Mouse (Mus musculus) midbrain, embryonic 15.5 days (tissue): ENCODE data around the gene Bpnt1. TPM values are rescaled to one million over a fixed set of nuclear protein-coding genes. Genes with fewer than 3 reads are reported as not detected.
"Not testable (repeated sequence)": the region's sequence is repeated elsewhere in the genome, so short reads cannot be mapped to it uniquely, and the experiment has no call there.

Source experiments
- ATAC-seq: fragments of 200-750 bp; cut with Nextera tagmentation; replicated peaks from 2 replicates; pipeline ENCODE4 v1.8.0; 2017; ENCODE audit warnings: moderate TSS enrichment
- H3K27ac ChIP-seq: fragments of 300-500 bp; sonication (generic); 2 replicates; pipeline ENCODE4 v1.5.1; 2015; ENCODE audit warnings: mild to moderate bottlenecking, inconsistent platforms
- H3K27me3 ChIP-seq: fragments of 300-500 bp; sonication (generic); replicated peaks from 2 replicates; pipeline ENCODE4 v1.6.1; 2015; ENCODE audit warnings: inconsistent platforms
- H3K36me3 ChIP-seq: fragments of 300-500 bp; sonication (generic); replicated peaks from 2 replicates; pipeline ENCODE4 v1.6.1; 2015; ENCODE audit warnings: inconsistent platforms
- H3K4me1 ChIP-seq: fragments of 300-500 bp; sonication (generic); 2 replicates; pipeline ENCODE4 v1.6.1; 2015; ENCODE audit warnings: inconsistent platforms
- H3K4me2 ChIP-seq: fragments of 300-500 bp; sonication (generic); 2 replicates; pipeline ENCODE4 v1.6.1; 2015; ENCODE audit warnings: inconsistent platforms, mild to moderate bottlenecking, moderate library complexity
- H3K4me3 ChIP-seq: fragments of 300-500 bp; sonication (generic); 2 replicates; pipeline ENCODE4 v1.5.1; 2015; ENCODE audit warnings: mild to moderate bottlenecking, inconsistent platforms
- H3K9ac ChIP-seq: fragments of 300-500 bp; sonication (generic); 2 replicates; pipeline ENCODE4 v1.6.1; 2015; ENCODE audit warnings: mild to moderate bottlenecking, inconsistent platforms
- H3K9me3 ChIP-seq: fragments of 300-500 bp; sonication (generic); 2 replicates; pipeline ENCODE4 v1.6.1; 2016; ENCODE audit warnings: inconsistent platforms
- WGBS: fragments of 180-500 bp; shearing (Covaris S2); methylation state at CpG from one replicate; pipeline ENCODE4 v1.1.7; 2015; ENCODE audit warnings: mixed read lengths; 5-methylcytosine and 5-hydroxymethylcytosine counted together
- polyA plus RNA-seq: library from polyadenylated mRNA; unstranded; fragments of >200 nt; fragmentation: Nextera tagmentation; extraction: Ambion mirVana; gene quantifications from 2 replicates; pipeline ENCODE4 v1.2.1, GENCODE M21; 2015

Bpnt1 gene
- polyA plus RNA-seq, 1 experiment from 2014 or later = 48.0 TPM

DNA sequence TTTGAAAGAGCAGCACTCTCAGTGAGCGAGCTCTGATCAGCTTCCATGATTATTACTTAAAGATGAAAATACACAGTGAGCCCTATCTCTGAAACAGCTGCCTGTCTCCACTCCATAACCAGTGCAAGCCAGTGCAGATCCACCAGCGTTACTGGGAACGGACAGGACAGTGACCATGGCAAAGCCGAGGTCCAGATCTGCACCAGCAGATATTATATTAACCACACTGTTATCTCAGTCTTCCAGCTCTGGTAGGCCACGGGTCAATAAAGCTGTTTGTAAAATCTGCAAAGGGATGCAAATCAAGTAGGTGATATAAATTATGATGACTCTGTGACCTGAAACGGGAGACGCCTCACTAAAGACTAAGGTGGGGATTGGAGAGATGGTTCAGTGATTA is 24.3 kb upstream of the Bpnt1 start:
- Histone ChIP-seq H3K4me2 (no peak overlapping the region), H3K4me3 (no peak overlapping the region), H3K9ac (no peak overlapping the region), H3K4me1 (no peaks in the 10 kb centered on the region), H3K27ac (no peak overlapping the region), H3K36me3 (peaks cover 17% of the 10 kb centered on the region), H3K27me3 (no peaks in the 10 kb centered on the region), H3K9me3 (no peaks in the 10 kb centered on the region)
- 94% methylated on average over 7 of the region's 7 CpGs for WGBS
- no peak for ATAC-seq

DNA sequence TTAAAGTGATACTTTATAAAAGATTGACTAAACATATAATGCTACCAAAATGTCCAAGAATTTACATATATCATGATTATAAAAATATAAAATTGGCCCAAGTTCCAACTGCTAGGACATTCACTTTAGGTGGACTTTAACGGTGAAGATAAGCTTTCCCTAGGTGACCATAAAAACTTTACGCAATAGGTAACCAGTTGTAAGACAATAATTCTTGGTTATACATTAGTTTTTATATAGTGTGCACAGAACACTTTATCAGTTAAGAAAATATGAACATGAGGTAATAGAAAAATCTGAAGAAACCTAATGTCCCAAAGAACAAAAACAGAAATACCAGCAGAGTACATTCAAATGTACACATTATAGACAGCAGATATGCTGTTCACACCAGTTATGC is 23.6 kb upstream of the Bpnt1 start:
- H3K9ac ChIP-seq = no peak overlapping the region
- whole genome bisulfite sequencing = 96% methylated on average over 2 of the region's 2 CpGs
- no peaks in the 10 kb centered on the region for H3K9me3 ChIP-seq
- no peaks in the 10 kb centered on the region for H3K4me1 ChIP-seq
- ATAC-seq = no peak
- no peak overlapping the region for H3K4me3 ChIP-seq
- no peak overlapping the region for H3K27ac ChIP-seq
- H3K4me2 ChIP-seq = no peak overlapping the region
- peaks cover 19% of the 10 kb centered on the region for H3K36me3 ChIP-seq
- H3K27me3 ChIP-seq = no peaks in the 10 kb centered on the region

- ATAC-seq = no peak
- Histone ChIP-seq H3K9me3 (no peaks in the 10 kb centered on the region), H3K36me3 (peaks cover 19% of the 10 kb centered on the region), H3K27ac (no peak overlapping the region), H3K27me3 (no peaks in the 10 kb centered on the region), H3K4me1 (no peaks in the 10 kb centered on the region), H3K9ac (no peak overlapping the region), H3K4me2 (no peak overlapping the region), H3K4me3 (no peak overlapping the region)
- WGBS = 70% methylated on average over 4 of the region's 4 CpGs
These were observed 23.0 kb upstream of the Bpnt1 start for GRCm38 (mm10) chr1:185308908-185309307.

- Histone ChIP-seq H3K36me3 (peaks cover 16% of the 10 kb centered on the region), H3K27me3 (no peaks in the 10 kb centered on the region), H3K9me3 (no peaks in the 10 kb centered on the region), H3K27ac (no peak overlapping the region), H3K9ac (no peak overlapping the region), H3K4me3 (no peak overlapping the region), H3K4me1 (no peaks in the 10 kb centered on the region), H3K4me2 (no peak overlapping the region)
- no peak for ATAC-seq
- 93% methylated on average over 9 of the region's 9 CpGs for WGBS
These were observed 20.0 kb upstream of the Bpnt1 start for GRCm38 (mm10) chr1:185311949-185312348.

DNA sequence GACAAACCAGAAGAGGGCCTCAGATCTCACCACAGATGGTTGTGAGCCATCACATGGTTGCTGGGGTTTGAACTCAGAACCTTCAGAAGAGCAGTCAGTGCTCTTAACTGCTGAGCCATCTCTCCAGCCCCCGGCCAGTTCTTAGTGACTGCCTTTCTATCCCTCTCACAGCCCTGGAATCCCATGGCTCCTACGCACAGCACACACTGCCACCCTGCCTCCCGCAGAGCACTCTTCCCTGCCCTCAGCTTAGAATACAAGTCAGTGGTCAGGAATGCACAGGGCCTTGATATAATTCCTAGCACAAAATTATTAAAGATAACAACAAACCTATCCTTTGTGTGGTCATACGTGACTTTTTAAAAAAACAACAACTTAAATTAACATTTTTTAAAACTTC is 17.4 kb upstream of the Bpnt1 start:
- WGBS = 93% methylated on average over 4 of the region's 4 CpGs
- H3K4me3 ChIP-seq = no peak overlapping the region
- ATAC-seq = no peak
- H3K4me2 ChIP-seq = no peak overlapping the region
- H3K9me3 ChIP-seq = no peaks in the 10 kb centered on the region
- H3K27me3 ChIP-seq = no peaks in the 10 kb centered on the region
- H3K27ac ChIP-seq = no peak overlapping the region
- H3K4me1 ChIP-seq = no peaks in the 10 kb centered on the region
- H3K9ac ChIP-seq = no peak overlapping the region
- H3K36me3 ChIP-seq = peaks cover 18% of the 10 kb centered on the region

- H3K4me3 ChIP-seq = no peak overlapping the region
- H3K27me3 ChIP-seq = no peaks in the 10 kb centered on the region
- ATAC-seq = no peak
- WGBS = 88% methylated on average over 16 of the region's 16 CpGs
- no peak overlapping the region for H3K4me2 ChIP-seq
- no peak overlapping the region for H3K27ac ChIP-seq
- peaks cover 27% of the 10 kb centered on the region for H3K36me3 ChIP-seq
- no peak overlapping the region for H3K9ac ChIP-seq
- H3K9me3 ChIP-seq = no peaks in the 10 kb centered on the region
- no peaks in the 10 kb centered on the region for H3K4me1 ChIP-seq
These were observed 15.9 kb upstream of the Bpnt1 start for GRCm38 (mm10) chr1:185315846-185316568.

GRCm38 (mm10) chr1:185327754-185328345 is 4.1 kb upstream of the Bpnt1 start:
- not testable (repeated sequence) for H3K9me3 ChIP-seq

DNA sequence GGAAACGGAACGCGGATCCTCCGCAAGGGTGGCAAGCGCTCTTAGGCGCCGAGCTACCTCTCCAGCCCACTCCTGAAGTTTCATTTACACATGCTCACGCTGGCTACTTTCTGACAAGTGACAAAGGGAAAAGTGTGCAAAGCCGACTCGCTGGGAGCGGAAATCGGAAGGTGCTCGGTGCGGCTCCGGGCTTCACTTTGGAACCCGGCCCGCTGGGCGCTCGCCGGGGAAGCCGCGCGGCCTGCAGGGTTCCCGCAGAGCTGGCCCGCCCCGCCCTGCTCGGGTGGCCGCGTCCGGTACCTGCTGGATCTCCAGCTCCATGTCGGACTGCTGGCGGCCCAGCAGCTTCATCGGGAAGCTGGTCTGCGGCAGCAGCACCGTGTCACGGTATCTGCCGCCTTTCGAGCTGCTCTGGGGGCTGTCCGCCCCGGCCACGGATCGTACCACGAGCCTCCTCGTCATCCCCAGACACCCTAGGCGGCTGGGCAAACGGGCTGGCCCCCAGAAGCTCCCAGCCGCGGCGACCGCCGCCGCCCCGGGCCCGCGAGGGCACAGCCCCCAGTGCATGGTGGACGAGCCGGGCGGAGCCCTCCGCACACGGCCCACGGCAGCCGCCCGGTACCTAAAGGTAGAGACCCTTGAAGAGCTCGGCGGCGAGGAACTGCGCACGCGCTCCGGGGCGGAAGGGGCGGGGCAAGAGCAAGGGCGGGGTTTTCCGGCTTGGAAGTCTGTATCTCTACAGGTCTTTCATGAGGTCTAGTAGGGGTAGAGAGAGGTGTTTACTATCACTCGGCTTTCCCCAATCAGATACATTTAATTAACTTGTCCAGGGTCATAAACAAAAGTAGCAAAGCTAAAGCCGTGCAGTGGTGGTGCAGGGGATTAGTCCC is 3.0 kb upstream of the Bpnt1 start, which contains the start of gene Iars2:
Gene Iars2, minus strand, starts transcription at position 676 of the 890 bp plus-strand sequence.
- Histone ChIP-seq H3K27ac (peak within 1 kb of the TSS; percentile 93), H3K36me3 (peaks cover 14% of the 10 kb centered on the region; the same call in 1 of the 2 replicates), H3K4me1 (peaks cover 37% of the 10 kb centered on the region), H3K9me3 (no peaks in the 10 kb centered on the region), H3K27me3 (no peaks in the 10 kb centered on the region), H3K4me3 (peak within 1 kb of the TSS; percentile 81), H3K9ac (peak within 1 kb of the TSS; percentile 94), H3K4me2 (peak within 1 kb of the TSS; percentile 91)
- ATAC-seq = peak; percentile 93
- WGBS = under 1% methylated on average over 73 of the region's 76 CpGs

More at GRCm38 (mm10) chr1:185327754-185328345, 4.1 kb upstream of the Bpnt1 start:
- H3K9ac ChIP-seq, H3K27me3 ChIP-seq, H3K27ac ChIP-seq, ATAC-seq: not testable (repeated sequence)
- H3K4me2 ChIP-seq = peak overlapping the region; percentile 91
- H3K4me3 ChIP-seq = peak overlapping the region; percentile 81
- 67% methylated on average over 3 of the region's 3 CpGs for WGBS
- peaks cover 16% of the 10 kb centered on the region; the same call in 1 of the 2 replicates for H3K36me3 ChIP-seq
- peaks cover 26% of the 10 kb centered on the region for H3K4me1 ChIP-seq

DNA sequence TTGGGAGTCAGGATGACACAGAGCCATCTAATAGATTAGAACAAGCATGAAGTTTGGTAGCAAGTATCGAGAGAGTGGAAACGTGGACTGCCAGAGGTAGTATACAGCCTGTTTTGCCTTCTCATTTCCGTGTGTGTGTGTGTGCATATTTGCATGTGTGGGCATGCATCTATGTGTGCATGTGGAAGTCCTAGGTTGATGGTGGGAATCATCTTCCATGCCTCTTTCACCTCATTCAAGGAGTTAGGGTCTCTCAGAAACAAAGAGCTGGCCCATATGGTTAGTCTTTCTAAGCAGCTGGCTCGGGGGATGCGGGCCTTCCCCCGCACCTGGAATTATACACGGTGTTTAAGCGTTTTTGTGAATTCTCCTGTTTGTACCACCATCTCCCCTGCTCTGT is 2.1 kb upstream of the Bpnt1 start:
- H3K9me3 ChIP-seq = no peaks in the 10 kb centered on the region
- no peak overlapping the region for H3K27ac ChIP-seq
- no peak overlapping the region for H3K9ac ChIP-seq
- peaks cover 45% of the 10 kb centered on the region for H3K4me1 ChIP-seq
- H3K36me3 ChIP-seq = peaks cover 10% of the 10 kb centered on the region; the same call in 1 of the 2 replicates
- ATAC-seq = no peak
- H3K27me3 ChIP-seq = no peaks in the 10 kb centered on the region
- peak overlapping the region; percentile 91 for H3K4me2 ChIP-seq
- H3K4me3 ChIP-seq = peak overlapping the region; percentile 81
- WGBS = 96% methylated on average over 8 of the region's 8 CpGs

DNA sequence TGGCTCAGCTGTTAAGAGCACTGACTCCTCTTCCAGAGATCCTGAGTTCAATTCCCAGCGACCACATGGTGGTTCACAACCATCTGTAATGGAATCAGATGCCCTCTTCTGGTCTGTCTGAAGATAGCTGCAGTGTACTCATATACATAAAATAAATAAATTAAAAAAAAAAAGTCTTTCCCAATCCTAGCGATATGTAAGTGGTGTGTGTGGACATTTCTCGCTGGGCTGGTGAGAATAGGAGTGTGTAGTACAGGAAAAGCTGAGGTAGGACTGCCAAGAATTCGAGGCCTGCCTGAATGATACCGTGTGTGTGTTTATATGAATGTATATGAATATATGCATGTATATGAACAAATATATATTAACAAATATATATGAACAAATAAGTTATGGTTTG is 585 bp upstream of the Bpnt1 start:
- Histone ChIP-seq H3K4me1 (peaks cover 50% of the 10 kb centered on the region), H3K9me3 (no peaks in the 10 kb centered on the region), H3K9ac (no peak overlapping the region), H3K4me3 (peak overlapping the region; percentile 60; the same call in 1 of the 2 replicates), H3K36me3 (no peaks in the 10 kb centered on the region), H3K27ac (0 out of 2 replicates have a peak overlapping the region, but pooled peaks have one; percentile 40), H3K4me2 (peak overlapping the region; percentile 63), H3K27me3 (no peaks in the 10 kb centered on the region)
- ATAC-seq = no peak
- WGBS = 47% methylated on average over 5 of the region's 5 CpGs

DNA sequence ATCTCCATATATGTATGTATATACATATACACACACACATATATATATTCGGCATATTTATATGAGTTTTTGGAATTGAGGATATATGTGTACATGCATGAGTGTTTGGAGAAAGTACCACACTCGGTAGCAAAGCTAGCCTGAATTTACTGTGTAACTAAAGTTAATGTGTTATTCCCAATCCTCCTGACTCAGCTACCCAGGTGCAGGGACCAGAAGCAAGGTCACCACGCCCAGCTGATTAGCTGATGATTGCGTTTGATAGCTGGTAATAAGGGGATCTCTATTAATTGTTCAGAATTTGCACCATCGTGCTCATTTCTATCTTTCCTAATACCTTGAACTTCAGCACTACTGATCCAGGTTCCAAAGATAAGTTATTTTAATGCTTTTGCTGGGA is 1.7 kb downstream of the Bpnt1 start:
- Histone ChIP-seq H3K27me3 (no peaks in the 10 kb centered on the region), H3K4me3 (no peak overlapping the region), H3K9ac (no peak overlapping the region), H3K36me3 (no peaks in the 10 kb centered on the region; the same call in 1 of the 2 replicates), H3K4me1 (peaks cover 42% of the 10 kb centered on the region), H3K27ac (no peak overlapping the region), H3K4me2 (no peak overlapping the region), H3K9me3 (no peaks in the 10 kb centered on the region)
- 94% methylated on average over 5 of the region's 5 CpGs for WGBS
- ATAC-seq = no peak

GRCm38 (mm10) chr1:185334136-185334535 is 2.2 kb downstream of the Bpnt1 start:
- no peak overlapping the region for H3K9ac ChIP-seq
- no peak overlapping the region for H3K4me2 ChIP-seq
- no peak for ATAC-seq
- H3K27me3 ChIP-seq = no peaks in the 10 kb centered on the region
- no peak overlapping the region for H3K4me3 ChIP-seq
- H3K27ac ChIP-seq = no peak overlapping the region
- peaks cover 41% of the 10 kb centered on the region for H3K4me1 ChIP-seq
- H3K9me3 ChIP-seq = no peaks in the 10 kb centered on the region
- 80% methylated on average over 4 of the region's 4 CpGs for WGBS
- H3K36me3 ChIP-seq = no peaks in the 10 kb centered on the region; the same call in 1 of the 2 replicates
